ENCODE assay signal across 15 mouse cellular contexts in genomic region chr6:143535265-143535664, GRCm38 (mm10).
A peak's percentile ranks its signal among the peaks of the same experiment; 100 is the strongest.
DNase-seq lines count a peak whose midpoint lies in the region; ATAC-seq and TF ChIP-seq lines count a peak whose summit lies in the region.
"Had no signal": no experiment of that assay in that cellular context is flagged by ENCODE, and none has a peak within 500 bp of the region (broad histone marks: within the 10 kb centered on the region; RNA-seq: fewer than 3 reads in every experiment).

No protein-coding gene starts in this region.

- H3K9ac ChIP-seq in lung, embryonic 14.5 days: no peak overlapping the region
- H3K9ac ChIP-seq in intestine, embryonic 16.5 days (ENCODE audit: low read depth, low read length): no peak overlapping the region
- H3K9ac ChIP-seq in stomach, embryonic 14.5 days (replicated peaks; ENCODE audit: low read depth, low read length): no peak overlapping the region

- TF ChIP-seq CTCF in lung, embryonic 14.5 days (IDR thresholded peaks at IDR 0.05; ENCODE audit: low read depth): no peak

- WGBS in lung, embryonic 14.5 days: 61% methylated on average over 12 of the region's 12 CpGs
- WGBS in intestine, embryonic 16.5 days: 59% methylated on average over 12 of the region's 12 CpGs
- WGBS in stomach, embryonic 14.5 days: 37% methylated on average over 12 of the region's 12 CpGs

- H3K9me3 ChIP-seq in lung, embryonic 14.5 days (ENCODE audit: low read depth, low read length): no peaks in the 10 kb centered on the region
- no peaks in the 10 kb centered on the region for H3K9me3 ChIP-seq in intestine, embryonic 16.5 days (ENCODE audit: control insufficient read depth, low read length)
- H3K9me3 ChIP-seq in stomach, embryonic 14.5 days (ENCODE audit: control insufficient read depth, low read depth, low read length): no peaks in the 10 kb centered on the region
- H3K9me3 ChIP-seq: heart, embryonic 10.5 days had no signal

- DNase-seq in lung, embryonic 14.5 days: peak; percentile 13
- no peak for DNase-seq in lung, postnatal 14 days
- DNase-seq in NIH3T3 (ENCODE audit: low read depth): peak; percentile 83
- no peak for DNase-seq in cerebellum, adult 11-12 months
- DNase-seq in heart, adult 11 months: no peak
- DNase-seq: adrenal gland, postnatal 14 days; embryo, embryonic 11 days; kidney, adult 11 months; kidney, postnatal 36 days; thymus, postnatal 25 days had no signal

- peaks cover 4% of the 10 kb centered on the region; the same call in 1 of the 2 replicates for H3K4me1 ChIP-seq in lung, embryonic 14.5 days (ENCODE audit: insufficient read depth)
- peaks cover 2% of the 10 kb centered on the region; the same call in 1 of the 2 replicates for H3K4me1 ChIP-seq in intestine, embryonic 16.5 days (ENCODE audit: control insufficient read depth, insufficient read depth, low read length)
- H3K4me1 ChIP-seq in stomach, embryonic 14.5 days (ENCODE audit: control insufficient read depth, insufficient read depth, low read length): 0 out of 2 replicates have a peak, but pooled peaks cover 5% of the 10 kb centered on the region
- H3K4me1 ChIP-seq: megakaryocyte, embryonic 14.5 days had no signal

- H3K27ac ChIP-seq in lung, embryonic 14.5 days (ENCODE audit: low read depth): no peak overlapping the region
- H3K27ac ChIP-seq in intestine, embryonic 16.5 days (ENCODE audit: low read length): no peak overlapping the region
- no peak overlapping the region for H3K27ac ChIP-seq in stomach, embryonic 14.5 days (ENCODE audit: low read length)
- H3K27ac ChIP-seq: heart, embryonic 10.5 days had no signal

- no peak overlapping the region for H3K4me2 ChIP-seq in lung, embryonic 14.5 days
- H3K4me2 ChIP-seq in intestine, embryonic 16.5 days (ENCODE audit: low read depth, low read length): no peak overlapping the region
- H3K4me2 ChIP-seq in stomach, embryonic 14.5 days (replicated peaks; ENCODE audit: low read depth, low read length): no peak overlapping the region

- peaks cover 6% of the 10 kb centered on the region; the same call in 1 of the 2 replicates for H3K27me3 ChIP-seq in lung, embryonic 14.5 days (ENCODE audit: insufficient read depth, low read length)
- H3K27me3 ChIP-seq in intestine, embryonic 16.5 days (replicated peaks; ENCODE audit: control insufficient read depth, insufficient read depth, low read length): no peaks in the 10 kb centered on the region
- no peaks in the 10 kb centered on the region for H3K27me3 ChIP-seq in stomach, embryonic 14.5 days (ENCODE audit: control insufficient read depth, insufficient read depth, low read length)
- H3K27me3 ChIP-seq: megakaryocyte, embryonic 14.5 days had no signal

- no peaks in the 10 kb centered on the region for H3K36me3 ChIP-seq in lung, embryonic 14.5 days (ENCODE audit: insufficient read depth)
- H3K36me3 ChIP-seq in intestine, embryonic 16.5 days (ENCODE audit: control insufficient read depth, insufficient read depth, low read length): no peaks in the 10 kb centered on the region
- H3K36me3 ChIP-seq in stomach, embryonic 14.5 days (ENCODE audit: control insufficient read depth, insufficient read depth, low read length): no peaks in the 10 kb centered on the region
- H3K36me3 ChIP-seq: heart, embryonic 10.5 days had no signal

- H3K4me3 ChIP-seq in lung, embryonic 14.5 days (ENCODE audit: low read depth, low read length): no peak overlapping the region
- H3K4me3 ChIP-seq in intestine, embryonic 16.5 days (ENCODE audit: low read length): no peak overlapping the region
- H3K4me3 ChIP-seq in stomach, embryonic 14.5 days (ENCODE audit: low read depth, low read length): no peak overlapping the region
- H3K4me3 ChIP-seq: heart, embryonic 10.5 days; megakaryocyte, embryonic 14.5 days; myocyte had no signal

- no peak for ATAC-seq in lung, embryonic 14.5 days (ENCODE audit: insufficient read depth)
- peak; percentile 77 for ATAC-seq in intestine, embryonic 16.5 days
- peak; percentile 66; the same call in 1 of the 2 replicates for ATAC-seq in stomach, embryonic 14.5 days (ENCODE audit: insufficient number of reproducible peaks, insufficient read depth, low FRiP score, low read depth)

Comparison
In these comparisons a context has a peak if more than half of its experiments do, and no peak if none do; other contexts are left out.
1. DNase-seq: peak in lung, embryonic 14.5 days (single experiment) and NIH3T3 (single experiment); none in lung, postnatal 14 days (single experiment), cerebellum, adult 11-12 months (single experiment) and heart, adult 11 months (single experiment).